Mouse (Mus musculus): ENCODE measurements at regions not wholly inside any gene's neighbourhood (a gene's known extent, or its start where the extent isn't known, plus 50 kb on each side); places are given as distances from the start of the nearest gene placed in this dataset.

DNA sequence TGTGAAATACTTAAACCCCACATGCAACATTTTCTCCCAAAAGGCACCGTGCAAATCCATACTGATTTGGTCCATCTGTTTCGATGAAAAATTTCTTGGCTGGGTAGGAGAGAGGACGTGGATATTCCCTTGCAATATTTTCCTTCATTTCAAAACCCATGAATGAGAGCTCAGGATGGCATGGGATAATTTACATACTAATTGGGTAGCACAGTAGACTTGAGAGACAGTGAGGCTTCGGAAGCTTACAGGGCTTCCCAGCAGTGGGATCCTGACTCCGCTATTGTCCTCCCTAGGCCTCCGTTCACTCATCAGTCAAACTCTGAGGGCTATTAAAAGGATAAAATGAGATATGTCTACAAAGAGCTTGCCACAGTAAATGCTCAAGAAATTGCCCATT is 59.8 kb downstream of the Sox3 start:
- no peaks in the 10 kb centered on the region for H3K9me3 ChIP-seq (ENCODE audit: control insufficient read depth, low read length)
- ATAC-seq (ENCODE audit: low FRiP score) (no peak), DNase-seq (ENCODE audit: low spot score, missing footprints) (no peak)
- H3K27me3 ChIP-seq (ENCODE audit: control insufficient read depth, insufficient read depth, low read length): no peaks in the 10 kb centered on the region
- peaks cover 4% of the 10 kb centered on the region; the same call in 1 of the 2 replicates for H3K4me1 ChIP-seq (ENCODE audit: control insufficient read depth, insufficient read depth, low read length)
- no peaks in the 10 kb centered on the region for H3K36me3 ChIP-seq (ENCODE audit: control insufficient read depth, insufficient read depth, low read length)
- no peak overlapping the region for H3K4me3 ChIP-seq (ENCODE audit: low read depth, low read length)
- H3K9ac ChIP-seq (ENCODE audit: low read length): no peak overlapping the region
- H3K27ac ChIP-seq (ENCODE audit: low read depth, low read length): no peak overlapping the region
- 73% methylated on average over 6 of the region's 6 CpGs for WGBS
- no peak overlapping the region for H3K4me2 ChIP-seq

DNA sequence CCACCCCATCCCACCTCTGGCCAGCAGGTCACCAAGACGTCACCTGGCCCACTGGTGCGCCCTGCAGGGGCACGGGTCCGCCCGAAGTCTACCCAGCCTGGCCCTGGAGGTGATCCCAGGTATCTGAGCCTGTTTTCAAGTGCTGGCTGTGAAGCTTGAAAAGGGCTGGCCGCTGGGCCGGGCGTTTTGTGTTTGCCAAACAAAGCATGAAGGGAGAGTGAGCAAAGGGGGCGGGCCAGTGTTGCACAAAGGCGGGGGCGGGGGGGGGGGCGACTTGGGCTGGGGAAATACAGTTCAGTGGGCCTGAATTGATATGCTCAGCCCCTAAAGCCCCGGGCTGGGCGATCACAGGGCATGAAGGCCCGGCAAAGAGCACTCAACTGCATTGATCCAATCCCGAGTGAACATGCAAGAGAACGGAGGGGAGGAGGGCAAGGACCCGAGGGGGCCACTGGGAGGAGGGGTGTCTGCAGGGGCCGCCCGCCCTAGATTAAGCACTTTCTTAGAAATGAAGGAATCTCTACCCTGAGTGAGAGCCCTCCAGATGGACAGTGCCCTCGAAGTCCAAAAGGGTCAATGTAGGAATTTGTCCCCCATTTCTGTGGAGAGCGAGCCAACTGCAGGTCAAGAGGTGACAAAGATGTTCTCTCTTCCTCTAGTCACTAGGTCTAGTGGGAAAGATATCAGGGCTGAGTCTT is 61.8 kb downstream of the Sox3 start:
- DNase-seq (ENCODE audit: low spot score, missing footprints) (peak; percentile 85), ATAC-seq (ENCODE audit: low FRiP score) (peak; percentile 88)
- H3K4me1 ChIP-seq (ENCODE audit: control insufficient read depth, insufficient read depth, low read length): peaks cover 4% of the 10 kb centered on the region; the same call in 1 of the 2 replicates
- H3K4me2 ChIP-seq: peak overlapping the region; percentile 23; the same call in 1 of the 2 replicates
- peak overlapping the region; percentile 16; the same call in 1 of the 2 replicates for H3K9ac ChIP-seq (ENCODE audit: low read length)
- H3K27ac ChIP-seq (ENCODE audit: low read depth, low read length): no peak overlapping the region
- no peaks in the 10 kb centered on the region for H3K9me3 ChIP-seq (ENCODE audit: control insufficient read depth, low read length)
- H3K4me3 ChIP-seq (ENCODE audit: low read depth, low read length): no peak overlapping the region
- WGBS: 29% methylated on average over 18 of the region's 22 CpGs
- no peaks in the 10 kb centered on the region for H3K27me3 ChIP-seq (ENCODE audit: control insufficient read depth, insufficient read depth, low read length)
- H3K36me3 ChIP-seq (ENCODE audit: control insufficient read depth, insufficient read depth, low read length): no peaks in the 10 kb centered on the region

GRCm38 (mm10) chrX:60825181-60826080 is 67.8 kb downstream of the Sox3 start:
- no peaks in the 10 kb centered on the region for H3K36me3 ChIP-seq (ENCODE audit: control insufficient read depth, insufficient read depth, low read length)

DNA sequence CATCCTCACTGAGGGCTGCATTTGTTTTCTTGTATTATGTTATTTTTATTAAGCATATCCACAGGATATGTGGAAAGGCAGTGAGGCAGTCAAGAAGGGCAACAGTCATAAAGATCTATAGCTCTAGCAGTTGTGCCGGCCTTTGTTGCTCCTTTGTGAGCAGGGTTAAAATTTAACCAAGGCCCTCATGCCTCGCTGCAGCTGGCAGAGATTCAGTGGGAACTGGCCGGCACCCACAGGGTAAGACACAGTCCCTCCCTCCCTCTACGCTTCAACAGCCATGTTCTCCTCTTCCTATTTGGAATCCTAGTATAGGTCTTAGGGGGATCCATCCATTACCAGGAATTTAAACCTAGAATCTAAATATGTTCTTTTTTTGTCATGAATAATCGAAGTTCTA is 94.7 kb downstream of the Sox3 start:
- Histone ChIP-seq H3K27ac (ENCODE audit: low read depth, low read length) (no peak overlapping the region), H3K4me2 (no peak overlapping the region), H3K4me3 (ENCODE audit: low read depth, low read length) (no peak overlapping the region), H3K36me3 (ENCODE audit: control insufficient read depth, insufficient read depth, low read length) (no peaks in the 10 kb centered on the region), H3K9ac (ENCODE audit: low read length) (no peak overlapping the region), H3K27me3 (ENCODE audit: control insufficient read depth, insufficient read depth, low read length) (no peaks in the 10 kb centered on the region), H3K9me3 (ENCODE audit: control insufficient read depth, low read length) (no peaks in the 10 kb centered on the region), H3K4me1 (ENCODE audit: control insufficient read depth, insufficient read depth, low read length) (peaks cover 3% of the 10 kb centered on the region; the same call in 1 of the 2 replicates)
- no peak for ATAC-seq (ENCODE audit: low FRiP score)
- DNase-seq (ENCODE audit: low spot score, missing footprints): no peak
- 56% methylated on average over 5 of the region's 5 CpGs for WGBS

More at GRCm38 (mm10) chrX:60825181-60826080, 67.8 kb downstream of the Sox3 start:
- Histone ChIP-seq H3K4me2 (no peak overlapping the region), H3K27ac (ENCODE audit: low read depth, low read length) (no peak overlapping the region), H3K9ac (ENCODE audit: low read length) (no peak overlapping the region), H3K27me3 (ENCODE audit: control insufficient read depth, insufficient read depth, low read length) (no peaks in the 10 kb centered on the region), H3K9me3 (ENCODE audit: control insufficient read depth, low read length) (no peaks in the 10 kb centered on the region), H3K4me1 (ENCODE audit: control insufficient read depth, insufficient read depth, low read length) (no peaks in the 10 kb centered on the region), H3K4me3 (ENCODE audit: low read depth, low read length) (no peak overlapping the region)
- 83% methylated on average over 9 of the region's 9 CpGs for WGBS
- ATAC-seq (ENCODE audit: low FRiP score) (no peak), DNase-seq (ENCODE audit: low spot score, missing footprints) (no peak)

- Histone ChIP-seq H3K4me3 (ENCODE audit: low read depth, low read length) (no peak overlapping the region), H3K9me3 (ENCODE audit: control insufficient read depth, low read length) (no peaks in the 10 kb centered on the region), H3K27me3 (ENCODE audit: control insufficient read depth, insufficient read depth, low read length) (no peaks in the 10 kb centered on the region), H3K4me2 (no peak overlapping the region), H3K27ac (ENCODE audit: low read depth, low read length) (no peak overlapping the region), H3K9ac (ENCODE audit: low read length) (no peak overlapping the region), H3K4me1 (ENCODE audit: control insufficient read depth, insufficient read depth, low read length) (no peaks in the 10 kb centered on the region), H3K36me3 (ENCODE audit: control insufficient read depth, insufficient read depth, low read length) (no peaks in the 10 kb centered on the region)
- DNase-seq (ENCODE audit: low spot score, missing footprints) (no peak), ATAC-seq (ENCODE audit: low FRiP score) (no peak)
- 45% methylated on average over 5 of the region's 5 CpGs for WGBS
These were observed 112.5 kb downstream of the Sox3 start for GRCm38 (mm10) chrX:60780766-60781165.

- H3K4me2 ChIP-seq: no peak overlapping the region
- no peak overlapping the region for H3K27ac ChIP-seq (ENCODE audit: low read depth, low read length)
- no peak overlapping the region for H3K4me3 ChIP-seq (ENCODE audit: low read depth, low read length)
- DNase-seq (ENCODE audit: low spot score, missing footprints): no peak
- no peaks in the 10 kb centered on the region for H3K27me3 ChIP-seq (ENCODE audit: control insufficient read depth, insufficient read depth, low read length)
- no peak for ATAC-seq (ENCODE audit: low FRiP score)
- H3K4me1 ChIP-seq (ENCODE audit: control insufficient read depth, insufficient read depth, low read length): no peaks in the 10 kb centered on the region
- no peaks in the 10 kb centered on the region for H3K36me3 ChIP-seq (ENCODE audit: control insufficient read depth, insufficient read depth, low read length)
- H3K9ac ChIP-seq (ENCODE audit: low read length): no peak overlapping the region
- 57% methylated on average over 2 of the region's 2 CpGs for WGBS
- H3K9me3 ChIP-seq (ENCODE audit: control insufficient read depth, low read length): no peaks in the 10 kb centered on the region
These were observed 113.1 kb downstream of the Sox3 start for GRCm38 (mm10) chrX:60780161-60780560.

DNA sequence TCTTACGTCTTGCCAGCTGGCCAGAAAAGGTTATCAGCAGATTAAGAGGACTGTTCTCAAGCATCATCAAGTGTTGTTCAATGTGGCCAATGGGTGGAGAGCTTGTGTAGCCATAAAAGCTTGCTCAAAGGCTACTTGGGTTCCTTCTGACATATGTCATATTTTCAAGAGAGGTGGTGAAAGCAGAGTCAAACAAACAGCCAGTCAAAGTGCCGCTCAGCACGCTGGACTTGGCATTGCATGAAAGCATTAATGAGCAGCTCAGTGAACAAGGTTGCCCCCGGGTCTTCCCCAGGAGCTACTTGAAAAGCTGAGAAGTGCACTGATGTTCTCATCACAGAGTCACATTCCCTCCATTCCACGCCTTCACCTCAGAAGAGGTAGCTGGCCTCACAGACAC is 119.6 kb downstream of the Sox3 start:
- no peaks in the 10 kb centered on the region for H3K4me1 ChIP-seq (ENCODE audit: control insufficient read depth, insufficient read depth, low read length)
- no peaks in the 10 kb centered on the region for H3K27me3 ChIP-seq (ENCODE audit: control insufficient read depth, insufficient read depth, low read length)
- ATAC-seq (ENCODE audit: low FRiP score): no peak
- no peak for DNase-seq (ENCODE audit: low spot score, missing footprints)
- H3K9me3 ChIP-seq (ENCODE audit: control insufficient read depth, low read length): no peaks in the 10 kb centered on the region
- H3K9ac ChIP-seq (ENCODE audit: low read length): no peak overlapping the region
- no peak overlapping the region for H3K4me2 ChIP-seq
- H3K36me3 ChIP-seq (ENCODE audit: control insufficient read depth, insufficient read depth, low read length): no peaks in the 10 kb centered on the region
- no peak overlapping the region for H3K4me3 ChIP-seq (ENCODE audit: low read depth, low read length)
- no peak overlapping the region for H3K27ac ChIP-seq (ENCODE audit: low read depth, low read length)
- WGBS: 87% methylated on average over 5 of the region's 5 CpGs

GRCm38 (mm10) chrX:60772439-60772838 is 120.8 kb downstream of the Sox3 start:
- Histone ChIP-seq H3K27me3 (ENCODE audit: control insufficient read depth, insufficient read depth, low read length) (no peaks in the 10 kb centered on the region), H3K9ac (ENCODE audit: low read length) (no peak overlapping the region), H3K4me3 (ENCODE audit: low read depth, low read length) (no peak overlapping the region), H3K9me3 (ENCODE audit: control insufficient read depth, low read length) (no peaks in the 10 kb centered on the region), H3K4me2 (no peak overlapping the region), H3K4me1 (ENCODE audit: control insufficient read depth, insufficient read depth, low read length) (no peaks in the 10 kb centered on the region), H3K27ac (ENCODE audit: low read depth, low read length) (no peak overlapping the region), H3K36me3 (ENCODE audit: control insufficient read depth, insufficient read depth, low read length) (no peaks in the 10 kb centered on the region)
- ATAC-seq (ENCODE audit: low FRiP score): no peak
- WGBS: 23% methylated on average over 1 of the region's 1 CpGs
- no peak for DNase-seq (ENCODE audit: low spot score, missing footprints)

DNA sequence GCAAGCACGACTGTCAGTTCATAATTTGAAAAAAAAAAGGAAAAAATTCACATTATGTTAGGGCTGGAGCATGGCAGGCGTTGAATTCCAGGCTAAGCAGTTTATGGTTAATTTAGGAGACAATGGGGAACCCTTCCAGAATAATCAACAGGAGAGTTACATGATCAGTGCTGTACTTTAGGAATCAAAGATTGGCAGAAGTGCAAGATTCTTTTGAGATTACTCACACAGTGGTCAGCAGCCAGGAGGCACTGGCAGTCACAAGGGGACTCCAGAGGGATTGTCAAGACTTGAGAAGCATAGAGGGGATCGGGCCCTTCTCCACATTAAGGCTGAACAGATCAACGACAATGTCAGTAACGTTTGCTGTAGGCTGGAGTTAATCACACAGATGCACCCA is 142.8 kb downstream of the Sox3 start:
- ATAC-seq (ENCODE audit: low FRiP score): no peak
- Histone ChIP-seq H3K27me3 (ENCODE audit: control insufficient read depth, insufficient read depth, low read length) (no peaks in the 10 kb centered on the region), H3K4me3 (ENCODE audit: low read depth, low read length) (no peak overlapping the region), H3K9me3 (ENCODE audit: control insufficient read depth, low read length) (no peaks in the 10 kb centered on the region), H3K36me3 (ENCODE audit: control insufficient read depth, insufficient read depth, low read length) (no peaks in the 10 kb centered on the region), H3K4me1 (ENCODE audit: control insufficient read depth, insufficient read depth, low read length) (no peaks in the 10 kb centered on the region), H3K27ac (ENCODE audit: low read depth, low read length) (no peak overlapping the region), H3K4me2 (no peak overlapping the region), H3K9ac (ENCODE audit: low read length) (no peak overlapping the region)
- DNase-seq (ENCODE audit: low spot score, missing footprints): no peak
- whole genome bisulfite sequencing: 60% methylated on average over 5 of the region's 5 CpGs
